Mouse (Mus musculus) common myeloid progenitor, adult 5-6 weeks (primary cell): ENCODE measurements at regions not wholly inside any gene's neighbourhood (a gene's known extent, or its start where the extent isn't known, plus 50 kb on each side); places are given as distances from the start of the nearest gene placed in this dataset.

Experiments used
- ATAC-seq: replicated peaks from 2 replicates; pipeline ENCODE4 v1.8.0; 2016; ENCODE audit warnings: low read depth, mild to moderate bottlenecking, moderate TSS enrichment, inconsistent platforms; ENCODE audit not compliant: poor library complexity, severe bottlenecking

GRCm38 (mm10) chr2:74463407-74463806 is 115.8 kb downstream of the Lnpk start:
- no peak for ATAC-seq

DNA sequence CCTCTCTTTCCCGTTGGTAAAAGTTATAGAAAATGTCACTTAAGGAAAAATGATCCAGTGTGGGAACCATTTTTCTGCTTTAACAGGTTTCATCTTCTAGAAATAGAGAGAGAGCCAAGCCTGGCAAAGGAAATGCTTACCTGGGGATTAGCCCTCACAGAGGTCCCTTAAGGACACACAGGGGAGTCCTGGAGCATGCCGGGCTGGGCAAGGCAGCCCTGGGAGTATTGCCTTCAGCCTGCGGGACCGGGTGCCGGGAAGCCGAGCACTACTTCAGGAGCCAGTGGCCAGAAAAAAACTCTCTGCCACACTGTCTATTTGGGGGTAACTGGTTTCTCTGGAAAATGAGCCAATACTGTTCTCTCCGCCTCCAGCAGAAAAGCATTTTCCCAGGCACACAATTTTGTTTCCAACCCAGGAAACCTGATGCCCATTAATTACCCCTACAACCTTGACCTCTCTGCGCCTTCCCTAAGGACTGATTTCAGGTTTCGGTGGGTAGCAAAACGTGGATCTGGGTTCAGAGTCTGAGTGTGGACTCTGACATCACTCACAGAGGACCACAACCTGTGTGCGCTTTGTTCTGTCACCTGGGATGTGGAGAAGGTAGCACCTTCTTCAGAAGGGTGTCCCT is 117.9 kb downstream of the Lnpk start:
- ATAC-seq = no peak

- no peak for ATAC-seq
These were observed 124.8 kb downstream of the Lnpk start for GRCm38 (mm10) chr2:74454431-74454830.

- ATAC-seq = no peak
These were observed 126.6 kb downstream of the Lnpk start for GRCm38 (mm10) chr2:74452679-74453078.

DNA sequence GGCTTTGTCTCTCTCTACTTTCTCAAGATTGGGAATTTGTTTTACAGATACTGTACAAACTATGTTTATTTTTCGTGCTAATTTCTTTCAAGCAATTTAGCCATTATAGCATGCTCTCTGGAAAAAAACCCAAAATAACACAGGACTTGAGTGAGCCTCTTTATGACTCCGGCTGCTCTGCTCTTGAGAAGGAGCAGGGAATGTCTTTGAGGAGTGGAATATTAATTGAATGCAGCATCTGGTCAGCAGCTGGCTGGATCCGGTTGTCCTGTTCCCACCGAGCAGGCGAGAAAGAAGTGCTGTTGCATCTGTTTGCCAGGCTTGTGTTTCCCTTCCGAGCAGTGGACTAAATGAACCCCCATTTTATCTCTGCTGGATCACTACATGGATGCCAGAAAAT is 127.7 kb downstream of the Lnpk start:
- ATAC-seq = no peak

GRCm38 (mm10) chr2:74451038-74451437 is 128.2 kb downstream of the Lnpk start:
- ATAC-seq = no peak

DNA sequence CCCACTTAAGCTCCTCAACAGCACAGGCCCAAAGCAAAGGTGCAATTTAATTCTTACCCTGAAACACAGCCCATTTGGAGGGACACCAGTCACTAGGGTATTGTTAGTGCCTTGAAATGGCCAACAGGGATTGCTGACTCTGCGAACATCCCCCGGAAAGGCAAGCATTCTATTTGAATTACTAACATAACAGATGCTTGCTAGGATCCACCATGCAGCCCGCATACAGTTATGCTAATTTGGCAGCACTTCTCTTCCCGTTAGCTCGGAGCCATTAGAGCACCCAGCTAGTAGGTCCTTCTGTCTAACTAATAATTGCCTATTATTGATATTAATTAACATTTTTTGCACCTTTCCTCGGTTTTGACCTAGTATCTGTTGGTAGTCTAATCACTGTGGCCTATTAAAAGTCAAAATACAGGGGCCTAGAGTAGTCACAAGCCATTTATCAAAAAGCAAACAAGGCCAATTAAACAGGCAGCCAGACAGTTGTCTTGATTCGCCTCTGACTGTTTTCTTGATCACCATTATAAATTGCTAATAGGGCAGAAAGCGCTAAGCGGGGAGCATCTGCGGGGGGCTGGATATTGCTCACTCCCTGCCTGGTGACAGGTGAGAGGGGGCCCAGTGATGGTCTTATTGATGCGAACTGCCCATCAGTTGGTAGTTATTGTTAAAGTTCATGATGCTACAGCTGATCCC is 129.0 kb downstream of the Lnpk start:
- no peak for ATAC-seq

DNA sequence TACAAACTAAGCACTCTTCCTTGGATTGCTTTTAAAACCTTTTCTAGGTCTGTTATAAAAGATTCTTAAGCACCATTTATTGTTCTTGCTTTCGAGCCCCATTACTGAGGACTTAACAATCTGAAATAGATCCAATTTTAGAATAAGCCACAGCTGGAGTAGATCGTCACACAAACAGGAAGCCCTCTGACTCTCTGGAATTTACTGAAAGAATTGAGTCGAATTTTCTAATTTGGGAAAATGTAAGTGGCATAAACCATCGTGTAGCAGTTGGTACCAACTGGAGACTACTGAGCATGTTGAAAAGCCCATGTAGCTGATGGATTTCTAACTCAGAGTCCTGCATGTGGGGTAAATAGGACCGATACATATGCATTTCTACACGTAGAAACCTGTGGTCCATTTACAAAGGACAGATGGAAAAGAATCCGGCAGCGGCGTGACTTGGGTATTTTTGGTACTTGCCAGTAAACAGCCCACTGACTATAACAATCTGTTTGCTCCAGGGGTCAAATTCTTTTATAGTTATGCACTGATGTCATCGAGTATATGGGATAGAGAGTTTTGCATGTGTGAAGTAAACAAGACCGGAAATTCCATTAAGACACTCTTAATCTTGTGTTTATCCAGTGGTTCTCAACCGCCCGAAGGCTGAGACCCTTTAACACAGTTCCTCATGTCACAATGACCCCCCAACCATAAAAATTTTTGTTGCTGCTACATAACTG is 143.9 kb downstream of the Lnpk start:
- no peak for ATAC-seq

DNA sequence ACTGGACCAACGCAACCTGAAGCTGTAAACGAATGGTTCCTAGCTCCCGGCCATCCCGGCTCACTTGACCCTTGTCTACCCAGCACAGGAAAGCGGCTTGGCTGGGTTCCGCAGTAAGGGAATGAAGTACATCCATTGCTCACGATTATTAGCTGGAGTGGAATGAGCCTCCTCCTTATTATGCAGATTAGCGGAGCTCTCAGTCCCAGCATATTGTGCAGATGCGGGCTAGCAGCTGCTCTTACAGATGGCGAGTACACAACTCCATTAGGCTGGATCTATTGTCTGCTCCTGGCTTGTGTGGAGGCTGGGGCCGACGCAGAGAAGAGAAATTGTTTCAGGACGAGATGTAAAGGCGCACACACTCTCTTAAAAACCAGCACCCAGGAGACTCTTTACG is 152.5 kb downstream of the Lnpk start:
- no peak for ATAC-seq

DNA sequence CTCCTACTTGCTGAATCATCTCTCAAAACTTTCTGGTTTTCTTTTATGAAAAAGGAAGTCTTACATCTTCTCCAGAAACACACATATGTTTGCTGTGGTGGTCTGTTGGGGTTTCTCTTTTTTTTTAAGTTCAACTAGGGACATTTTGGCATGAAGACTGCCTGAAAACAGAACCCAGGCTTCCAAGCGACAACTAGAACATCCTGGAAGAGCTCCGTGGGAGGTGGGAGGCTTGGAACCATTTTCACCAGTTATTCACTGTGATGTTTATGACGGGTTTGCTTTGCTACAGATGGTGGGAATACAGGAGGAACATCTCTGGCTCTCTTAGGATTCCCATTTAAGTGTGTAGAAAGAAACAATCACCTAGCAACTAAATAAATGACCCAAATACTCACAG is 154.5 kb downstream of the Lnpk start:
- no peak for ATAC-seq

DNA sequence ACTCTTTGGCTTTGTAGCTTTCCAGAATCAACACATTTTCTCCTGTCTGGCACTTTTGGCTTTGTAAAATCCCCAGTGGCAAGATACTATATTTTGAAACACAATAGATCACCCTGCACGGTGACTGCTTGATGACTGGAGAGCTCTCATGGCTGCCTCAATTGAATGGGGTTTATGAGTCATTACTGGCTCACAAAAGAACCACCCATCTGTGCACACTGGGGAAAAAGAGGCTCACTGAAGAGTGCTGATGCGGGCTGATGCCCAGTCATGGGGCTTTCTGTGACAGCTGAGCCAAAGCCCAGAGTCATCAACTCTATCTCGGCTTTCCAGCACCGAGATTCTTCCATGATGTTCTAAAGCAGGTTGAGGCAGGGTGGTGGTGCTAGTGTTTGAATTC is 163.1 kb downstream of the Lnpk start:
- no peak for ATAC-seq

- no peak for ATAC-seq
These were observed 164.5 kb downstream of the Lnpk start for GRCm38 (mm10) chr2:74414721-74415120.

DNA sequence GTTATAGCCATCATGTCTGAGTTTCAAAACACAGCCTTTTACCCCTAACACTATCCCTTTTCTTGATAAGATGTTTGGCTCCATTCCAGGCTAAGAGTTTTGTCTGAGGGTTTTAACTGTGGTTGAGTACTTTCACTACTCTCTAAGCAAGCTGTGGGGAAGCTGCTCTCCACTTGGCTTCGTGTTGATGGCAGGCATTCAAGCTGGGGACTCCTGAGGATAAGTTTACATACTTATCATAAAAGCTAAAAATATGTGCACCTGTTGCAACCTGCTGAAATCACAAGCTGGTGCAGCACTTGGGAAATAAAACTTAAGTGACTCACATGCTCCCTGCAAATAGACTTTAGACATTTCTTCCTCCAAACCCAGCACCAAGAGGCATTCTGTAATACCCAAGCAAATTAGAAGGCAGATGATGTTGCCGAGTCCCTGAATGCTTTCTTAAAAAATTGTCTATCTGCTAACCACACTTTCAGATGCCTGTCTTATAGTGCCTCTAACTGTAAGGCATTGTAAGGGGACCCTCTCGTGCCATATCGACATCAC is 169.3 kb downstream of the Lnpk start:
- ATAC-seq = no peak

DNA sequence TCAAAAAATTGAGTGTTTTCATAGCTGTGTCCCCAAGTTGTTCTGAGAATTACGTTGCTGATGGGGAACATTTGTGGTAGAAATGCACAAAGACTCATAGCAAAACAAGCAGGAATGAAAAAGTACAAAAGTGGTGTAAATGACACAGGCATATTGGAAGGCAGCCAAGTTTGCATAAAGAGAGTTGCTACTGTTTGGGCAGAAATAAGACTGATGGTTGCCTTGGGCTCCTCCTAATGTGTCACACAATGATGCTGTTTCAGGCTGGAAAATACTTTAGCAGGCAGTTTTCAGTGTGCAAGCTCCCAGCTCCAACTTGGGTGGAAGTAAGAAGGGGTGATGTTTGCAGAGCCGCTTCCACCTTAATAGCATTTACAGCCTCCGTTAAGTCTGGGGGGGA is 174.7 kb downstream of the Lnpk start:
- ATAC-seq = no peak

DNA sequence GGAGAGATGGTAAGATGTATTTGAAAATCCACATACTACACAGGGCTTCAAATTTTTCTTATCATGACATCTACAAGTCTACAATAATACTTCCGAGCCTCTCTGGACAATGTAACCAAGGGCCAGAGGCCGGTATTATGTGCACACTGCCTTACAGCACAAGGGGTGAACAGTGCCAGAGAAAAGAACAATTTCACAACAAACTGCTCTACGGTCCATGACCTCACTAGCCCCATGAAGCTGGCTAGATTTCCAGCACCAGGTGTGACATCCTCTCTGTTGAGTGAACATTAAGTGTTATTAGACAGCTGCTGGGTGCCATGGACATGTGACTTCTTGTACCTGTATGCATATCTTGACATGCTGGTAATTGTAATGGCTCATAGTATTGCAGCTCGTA is 188.2 kb downstream of the Lnpk start:
- ATAC-seq = no peak

GRCm38 (mm10) chr2:74388078-74388477 is 191.2 kb downstream of the Lnpk start:
- ATAC-seq = no peak

DNA sequence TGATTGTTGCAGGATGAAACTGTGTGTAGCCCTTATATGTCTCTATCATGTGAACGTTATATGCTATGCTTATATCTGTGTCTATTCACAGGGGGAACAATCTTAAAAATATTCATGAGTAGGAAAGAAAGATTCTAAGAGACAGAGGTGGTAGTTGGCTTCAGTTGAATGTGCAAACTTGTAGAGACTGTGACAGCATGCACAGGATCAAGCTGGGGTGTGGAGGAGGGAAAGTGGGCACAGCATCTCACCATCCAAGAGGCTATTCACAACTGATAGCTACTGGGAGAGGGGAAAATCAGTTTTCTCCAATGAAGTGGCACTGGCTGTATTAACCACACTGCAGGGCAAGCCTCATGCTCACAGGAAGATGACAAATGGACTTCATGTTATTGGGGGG is 194.3 kb downstream of the Lnpk start:
- no peak for ATAC-seq

DNA sequence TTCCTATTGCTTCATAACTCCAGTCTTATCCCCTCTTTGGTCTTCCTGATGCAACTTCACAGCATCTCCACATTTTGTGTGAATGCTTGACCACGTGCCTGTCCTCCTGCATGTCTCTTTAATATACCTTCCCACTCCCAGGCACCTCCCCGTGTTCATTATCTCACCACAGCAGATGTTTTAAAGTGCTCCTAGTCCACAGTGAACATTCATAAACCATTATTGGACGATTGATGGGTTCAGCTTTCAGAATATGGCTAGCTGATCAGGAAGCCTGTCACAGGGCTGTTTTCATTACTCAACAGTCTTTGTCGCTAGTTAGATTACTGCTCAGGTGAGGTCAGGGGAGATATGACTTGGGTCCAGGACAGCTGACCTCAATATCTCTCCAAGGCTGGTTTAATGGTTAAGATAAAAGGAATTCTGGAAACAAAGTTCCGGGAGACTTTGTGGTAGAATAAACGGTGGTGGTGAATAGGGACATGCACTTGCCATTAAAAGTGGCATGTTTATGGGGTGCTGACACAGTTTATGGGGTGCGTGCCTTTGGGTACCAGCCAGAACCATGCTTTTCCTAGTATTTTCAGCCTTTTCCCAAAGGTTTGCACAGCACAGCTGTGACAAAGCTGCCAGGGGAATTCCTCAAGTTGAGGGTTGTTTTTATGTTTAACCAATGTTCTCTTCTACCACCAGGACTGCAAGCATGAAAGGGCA is 198.5 kb downstream of the Lnpk start:
- ATAC-seq = no peak

GRCm38 (mm10) chr2:74378709-74379108 is 200.5 kb downstream of the Lnpk start:
- no peak for ATAC-seq

DNA sequence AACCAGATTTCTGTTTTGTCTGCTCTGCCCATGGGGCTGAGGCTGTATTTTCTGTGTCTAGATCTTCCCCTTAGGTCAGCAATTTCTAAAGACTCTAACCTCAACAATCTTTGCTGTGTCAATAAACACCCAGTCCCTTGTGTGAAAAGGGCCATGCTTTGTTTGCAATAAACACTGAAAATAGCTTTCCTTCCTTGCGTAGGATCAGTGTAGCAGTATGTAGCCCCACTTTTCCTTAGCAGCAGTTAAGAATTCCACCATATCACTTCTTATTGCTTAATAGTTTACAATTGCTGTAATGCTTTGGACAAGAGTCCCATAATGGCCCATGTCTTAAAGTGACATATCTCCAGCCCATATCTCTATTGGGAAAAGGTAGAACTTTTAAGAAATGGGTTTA is 205.3 kb downstream of the Lnpk start:
- no peak for ATAC-seq

GRCm38 (mm10) chr2:74373056-74373455 is 206.2 kb downstream of the Lnpk start:
- ATAC-seq = no peak
